Mouse (Mus musculus) v-Abl transformed pro-B cells (cell line): Measurements from ENCODE around the gene Hmgcs1.
"Not testable (repeated sequence)": the region's sequence is repeated elsewhere in the genome, so short reads cannot be mapped to it uniquely, and the experiment has no call there.

ENCODE experiments used
- in situ Hi-C, 2 experiments: fragments of 400-800 bp; cut with MboI; formaldehyde crosslinking; loops; one replicate each; pipeline ENCODE4 v1.15.1; 2025; ENCODE audit not compliant: unreplicated experiment in 2 of 2

Hmgcs1 gene

GRCm38 (mm10) chr13:119698436-119698835 is 8.3 kb downstream of the Hmgcs1 start:
- in situ Hi-C loops = no loop called here

- in situ Hi-C loops = no loop called here
Observed at GRCm38 (mm10) chr13:119704280-119704679, 14.1 kb downstream of the Hmgcs1 start.

GRCm38 (mm10) chr13:119706278-119706880 is 16.2 kb downstream of the Hmgcs1 start:
- in situ Hi-C loops = not testable (repeated sequence)

- in situ Hi-C loops = no loop called here
Observed at GRCm38 (mm10) chr13:119706953-119707352, 16.8 kb downstream of the Hmgcs1 start.

GRCm38 (mm10) chr13:119707906-119708305 is 17.7 kb downstream of the Hmgcs1 start:
- in situ Hi-C loops = no loop called here

GRCm38 (mm10) chr13:119708941-119709340 is 18.8 kb downstream of the Hmgcs1 start:
- in situ Hi-C loops = no loop called here

- in situ Hi-C loops = no loop called here
Observed at GRCm38 (mm10) chr13:119709388-119710267, 19.4 kb downstream of the Hmgcs1 start.

- in situ Hi-C loops = no loop called here
Observed at GRCm38 (mm10) chr13:119710268-119710610, 20.1 kb downstream of the Hmgcs1 start.

GRCm38 (mm10) chr13:119712463-119712862 is 22.3 kb downstream of the Hmgcs1 start:
- in situ Hi-C loops = no loop called here

- in situ Hi-C loops = no loop called here
Observed at GRCm38 (mm10) chr13:119713107-119713787, 23.1 kb downstream of the Hmgcs1 start.

GRCm38 (mm10) chr13:119713821-119714220 is 23.6 kb downstream of the Hmgcs1 start:
- in situ Hi-C loops = no loop called here

- in situ Hi-C loops = no loop called here
Observed at GRCm38 (mm10) chr13:119716105-119716504, 25.9 kb downstream of the Hmgcs1 start.

- in situ Hi-C loops = loop anchor here (5.0 to 10.0 kb wide), 2 partner anchors 78 to 85 kb away; no protein-coding TSS in a partner anchor
Observed at GRCm38 (mm10) chr13:119722447-119722846, 32.3 kb downstream of the Hmgcs1 start.

- in situ Hi-C loops = loop anchor here (5.0 to 10.0 kb wide), 2 partner anchors 79 to 86 kb away; no protein-coding TSS in a partner anchor
Observed at GRCm38 (mm10) chr13:119723368-119723767, 33.2 kb downstream of the Hmgcs1 start.

GRCm38 (mm10) chr13:119724541-119724940 is 34.4 kb downstream of the Hmgcs1 start:
- in situ Hi-C loops = loop anchor here (5.0 to 10.0 kb wide), 2 partner anchors 80 to 87 kb away; no protein-coding TSS in a partner anchor

GRCm38 (mm10) chr13:119727608-119728387 is 37.6 kb downstream of the Hmgcs1 start:
- in situ Hi-C loops = loop anchor here in 1 of 2 experiments (10.0 kb wide), 1 partner anchor 83 kb away; no protein-coding TSS in a partner anchor

GRCm38 (mm10) chr13:119729406-119729805 is 39.2 kb downstream of the Hmgcs1 start:
- in situ Hi-C loops = loop anchor here in 1 of 2 experiments (10.0 kb wide), 1 partner anchor 85 kb away; no protein-coding TSS in a partner anchor

GRCm38 (mm10) chr13:119731448-119731847 is 41.3 kb downstream of the Hmgcs1 start:
- in situ Hi-C loops = no loop called here

- in situ Hi-C loops = no loop called here
Observed at GRCm38 (mm10) chr13:119741390-119742237, 51.4 kb downstream of the Hmgcs1 start.
